Mouse (Mus musculus) heart, embryonic 13.5 days (tissue): ENCODE measurements around the gene Fmnl2. TPM values are rescaled to one million over a fixed set of nuclear protein-coding genes. Genes with fewer than 3 reads are reported as not detected.
A peak's percentile ranks its signal among the peaks of the same experiment; 100 is the strongest.

ENCODE experiments used
- ATAC-seq: fragments of 200-750 bp; cut with Nextera tagmentation; 2 replicates; pipeline ENCODE4 v1.8.0; 2017; ENCODE audit warnings: moderate TSS enrichment; ENCODE audit not compliant: insufficient number of reproducible peaks, low FRiP score, low TSS enrichment; ENCODE audit errors: extremely low read depth
- H3K27ac ChIP-seq: fragments of 300-500 bp; sonication (generic); replicated peaks from 2 replicates; pipeline ENCODE4 v1.5.1; 2015; ENCODE audit warnings: moderate library complexity, mild to moderate bottlenecking, inconsistent platforms
- H3K27me3 ChIP-seq: fragments of 300-500 bp; sonication (generic); replicated peaks from 2 replicates; pipeline ENCODE4 v1.6.1; 2015; ENCODE audit warnings: mild to moderate bottlenecking, inconsistent platforms
- H3K36me3 ChIP-seq: fragments of 300-500 bp; sonication (generic); 2 replicates; pipeline ENCODE4 v1.6.1; 2015; ENCODE audit warnings: mild to moderate bottlenecking, inconsistent platforms
- H3K4me1 ChIP-seq: fragments of 300-500 bp; sonication (generic); 2 replicates; pipeline ENCODE4 v1.6.1; 2015; ENCODE audit warnings: inconsistent platforms
- H3K4me2 ChIP-seq: fragments of 300-500 bp; sonication (generic); 2 replicates; pipeline ENCODE4 v1.6.1; 2015; ENCODE audit warnings: inconsistent platforms, mild to moderate bottlenecking, moderate library complexity
- H3K4me3 ChIP-seq: fragments of 300-500 bp; sonication (generic); 2 replicates; pipeline ENCODE4 v1.5.1; 2015; ENCODE audit warnings: moderate library complexity, mild to moderate bottlenecking, inconsistent platforms
- H3K9ac ChIP-seq: fragments of 300-500 bp; sonication (generic); 2 replicates; pipeline ENCODE4 v1.6.1; 2015; ENCODE audit warnings: inconsistent platforms, mild to moderate bottlenecking, moderate library complexity
- H3K9me3 ChIP-seq: fragments of 300-500 bp; sonication (generic); 2 replicates; pipeline ENCODE4 v1.6.1; 2016; ENCODE audit warnings: inconsistent platforms
- WGBS: fragments of 180-500 bp; shearing (Covaris S2); methylation state at CpG from one replicate; pipeline ENCODE4 v1.1.7; 2015; ENCODE audit warnings: mixed read lengths; 5-methylcytosine and 5-hydroxymethylcytosine counted together
- polyA plus RNA-seq: library from polyadenylated mRNA; unstranded; fragments of >200 nt; fragmentation: Nextera tagmentation; extraction: Ambion mirVana; gene quantifications from 2 replicates; pipeline ENCODE4 v1.2.1, GENCODE M21; 2015

Fmnl2 gene
- polyA plus RNA-seq, 1 experiment from 2014 or later, result 1.2 TPM

DNA sequence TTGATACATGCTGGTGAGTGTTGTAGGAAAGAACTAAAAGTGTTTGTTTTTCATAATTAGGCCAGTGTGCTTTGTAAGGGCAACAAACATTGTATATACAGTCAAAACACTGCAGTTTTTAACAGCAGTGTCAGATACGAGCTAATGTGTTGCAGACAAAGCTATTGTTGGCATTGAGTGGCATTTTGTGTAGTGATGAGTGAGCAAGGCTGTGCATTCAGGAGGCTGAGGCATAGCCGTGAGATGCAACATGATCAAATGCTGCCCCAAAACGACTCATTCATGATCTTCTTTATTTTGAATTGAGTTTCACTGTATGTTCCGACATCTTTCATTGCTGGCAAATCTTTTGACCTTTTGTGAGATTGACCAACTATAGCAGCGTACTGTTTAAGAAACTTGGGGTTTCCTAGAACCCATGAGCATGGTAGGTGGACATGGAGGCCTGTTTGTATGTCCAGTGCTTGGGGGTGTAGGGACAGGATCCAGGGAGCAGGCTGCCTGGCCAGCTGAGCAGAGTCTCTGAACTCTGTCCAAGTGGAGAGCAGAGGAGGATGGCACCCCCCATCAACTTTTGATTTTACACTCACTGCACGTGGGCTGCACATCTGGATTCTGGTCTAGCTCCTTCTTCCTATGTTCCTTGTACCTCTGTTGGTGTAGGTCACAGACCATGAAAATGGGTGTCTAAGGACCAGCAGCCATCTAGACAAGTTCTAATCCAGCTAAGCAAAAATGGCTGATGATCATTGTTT, 120.4 kb downstream of the Fmnl2 start:
- Histone ChIP-seq H3K27me3 (no peaks in the 10 kb centered on the region), H3K27ac (no peak overlapping the region), H3K4me3 (no peak overlapping the region), H3K4me2 (no peak overlapping the region), H3K4me1 (peaks cover 28% of the 10 kb centered on the region), H3K36me3 (no peaks in the 10 kb centered on the region), H3K9me3 (no peaks in the 10 kb centered on the region), H3K9ac (no peak overlapping the region)
- ATAC-seq, result no peak
- 78% methylated on average over 6 of the region's 6 CpGs for WGBS

GRCm38 (mm10) chr2:52978796-52979195, 121.1 kb downstream of the Fmnl2 start:
- WGBS, result 80% methylated on average over 2 of the region's 2 CpGs

GRCm38 (mm10) chr2:52979280-52979763, 121.7 kb downstream of the Fmnl2 start:
- WGBS, result 47% methylated on average over 4 of the region's 4 CpGs

More at GRCm38 (mm10) chr2:52978796-52979195, 121.1 kb downstream of the Fmnl2 start:
- no peak overlapping the region for H3K27ac ChIP-seq
- H3K27me3 ChIP-seq, result no peaks in the 10 kb centered on the region
- H3K9ac ChIP-seq, result no peak overlapping the region
- H3K9me3 ChIP-seq, result no peaks in the 10 kb centered on the region
- H3K4me1 ChIP-seq, result peaks cover 28% of the 10 kb centered on the region
- H3K4me2 ChIP-seq, result no peak overlapping the region
- no peak for ATAC-seq
- H3K4me3 ChIP-seq, result no peak overlapping the region
- no peaks in the 10 kb centered on the region for H3K36me3 ChIP-seq

DNA sequence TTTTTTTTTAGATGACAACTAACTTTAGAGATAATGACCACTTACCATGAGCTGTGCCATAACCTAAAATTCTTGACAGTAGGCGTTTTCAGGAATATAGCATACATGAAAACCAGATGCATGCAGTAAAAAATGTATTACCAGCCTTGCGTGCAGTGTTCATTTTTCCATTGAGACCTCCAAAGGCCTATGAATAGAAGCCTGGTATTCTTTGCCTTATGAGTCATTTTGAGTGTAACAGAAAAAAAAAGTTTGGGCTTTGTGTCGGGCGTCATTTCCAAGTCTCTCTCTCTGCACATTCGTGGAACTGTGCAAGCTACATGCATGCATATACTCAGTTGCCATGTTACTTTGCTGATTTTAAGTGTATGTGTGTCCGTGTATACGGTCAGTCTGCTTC, 123.5 kb downstream of the Fmnl2 start:
- H3K27me3 ChIP-seq, result no peaks in the 10 kb centered on the region
- H3K9ac ChIP-seq, result no peak overlapping the region
- H3K36me3 ChIP-seq, result no peaks in the 10 kb centered on the region
- no peak for ATAC-seq
- H3K27ac ChIP-seq, result no peak overlapping the region
- WGBS, result 71% methylated on average over 7 of the region's 7 CpGs
- peaks cover 42% of the 10 kb centered on the region for H3K4me1 ChIP-seq
- no peak overlapping the region for H3K4me2 ChIP-seq
- no peaks in the 10 kb centered on the region for H3K9me3 ChIP-seq
- H3K4me3 ChIP-seq, result no peak overlapping the region

More at GRCm38 (mm10) chr2:52979280-52979763, 121.7 kb downstream of the Fmnl2 start:
- H3K27ac ChIP-seq, result 0 out of 2 replicates have a peak overlapping the region, but pooled peaks have one; percentile 21
- no peak overlapping the region for H3K9ac ChIP-seq
- no peak overlapping the region for H3K4me3 ChIP-seq
- H3K9me3 ChIP-seq, result no peaks in the 10 kb centered on the region
- H3K27me3 ChIP-seq, result no peaks in the 10 kb centered on the region
- no peak for ATAC-seq
- H3K4me1 ChIP-seq, result peaks cover 28% of the 10 kb centered on the region
- H3K4me2 ChIP-seq, result no peak overlapping the region
- H3K36me3 ChIP-seq, result no peaks in the 10 kb centered on the region

DNA sequence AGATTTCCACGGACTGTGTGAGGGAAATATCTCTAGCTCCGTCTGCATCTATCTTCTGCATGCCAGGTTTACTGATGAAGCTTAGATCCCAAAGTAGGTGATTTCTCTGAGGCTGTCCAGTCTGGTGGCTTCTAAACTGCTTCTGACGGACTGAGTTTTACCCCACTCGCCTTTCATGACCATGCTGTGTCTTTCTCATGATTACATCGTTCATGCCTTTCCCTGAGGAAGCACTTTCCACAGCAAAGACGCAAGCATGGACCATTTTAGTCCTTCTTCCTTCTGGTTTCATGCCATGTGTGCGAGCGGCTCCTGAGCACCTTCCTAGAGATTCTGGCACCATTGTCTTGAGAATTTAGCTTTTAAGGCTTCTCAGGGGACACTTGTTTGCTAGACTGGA, 123.9 kb downstream of the Fmnl2 start:
- Histone ChIP-seq H3K4me1 (peaks cover 42% of the 10 kb centered on the region), H3K9ac (no peak overlapping the region), H3K27ac (no peak overlapping the region), H3K36me3 (no peaks in the 10 kb centered on the region), H3K27me3 (no peaks in the 10 kb centered on the region), H3K9me3 (no peaks in the 10 kb centered on the region), H3K4me3 (no peak overlapping the region), H3K4me2 (no peak overlapping the region)
- ATAC-seq, result no peak
- 80% methylated on average over 8 of the region's 8 CpGs for WGBS

GRCm38 (mm10) chr2:52982502-52982901, 124.8 kb downstream of the Fmnl2 start:
- no peaks in the 10 kb centered on the region for H3K36me3 ChIP-seq
- H3K27ac ChIP-seq, result no peak overlapping the region
- no peak overlapping the region for H3K4me3 ChIP-seq
- no peak for ATAC-seq
- WGBS, result 65% methylated on average over 3 of the region's 3 CpGs
- H3K9ac ChIP-seq, result no peak overlapping the region
- H3K4me2 ChIP-seq, result no peak overlapping the region
- H3K27me3 ChIP-seq, result no peaks in the 10 kb centered on the region
- peaks cover 42% of the 10 kb centered on the region for H3K4me1 ChIP-seq
- no peaks in the 10 kb centered on the region for H3K9me3 ChIP-seq

DNA sequence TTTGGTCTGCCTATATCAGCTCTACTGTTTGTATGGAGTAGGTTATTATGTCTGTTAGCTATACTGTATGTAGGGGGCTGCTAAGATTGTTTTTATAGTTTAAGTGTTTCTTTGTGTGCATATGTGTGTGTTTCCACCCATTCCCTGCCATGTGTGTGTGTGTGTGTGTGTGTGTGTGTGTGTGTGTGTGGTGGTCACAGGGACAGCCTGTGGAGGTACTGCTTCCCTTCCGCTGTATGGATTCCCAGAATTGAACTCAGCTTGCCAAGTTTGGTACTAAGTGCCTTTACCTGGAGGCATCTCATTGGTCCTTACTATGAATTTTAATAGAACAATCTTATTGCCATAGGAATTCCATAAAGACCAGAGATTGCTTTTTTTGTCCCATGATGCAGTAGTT, 126.9 kb downstream of the Fmnl2 start:
- WGBS, result 85% methylated on average over 1 of the region's 1 CpGs
- ATAC-seq, result no peak
- Histone ChIP-seq H3K4me1 (peaks cover 37% of the 10 kb centered on the region), H3K9ac (no peak overlapping the region), H3K36me3 (no peaks in the 10 kb centered on the region), H3K27ac (0 out of 2 replicates have a peak overlapping the region, but pooled peaks have one; percentile 21), H3K27me3 (no peaks in the 10 kb centered on the region), H3K4me2 (no peak overlapping the region), H3K4me3 (no peak overlapping the region), H3K9me3 (no peaks in the 10 kb centered on the region)

GRCm38 (mm10) chr2:52985167-52985566, 127.5 kb downstream of the Fmnl2 start:
- Histone ChIP-seq H3K4me2 (no peak overlapping the region), H3K36me3 (no peaks in the 10 kb centered on the region), H3K9me3 (no peaks in the 10 kb centered on the region), H3K4me1 (peaks cover 30% of the 10 kb centered on the region), H3K27me3 (no peaks in the 10 kb centered on the region), H3K27ac (peak overlapping the region; percentile 21; the same call in 1 of the 2 replicates), H3K4me3 (no peak overlapping the region), H3K9ac (no peak overlapping the region)
- no peak for ATAC-seq
- 48% methylated on average over 4 of the region's 4 CpGs for WGBS

DNA sequence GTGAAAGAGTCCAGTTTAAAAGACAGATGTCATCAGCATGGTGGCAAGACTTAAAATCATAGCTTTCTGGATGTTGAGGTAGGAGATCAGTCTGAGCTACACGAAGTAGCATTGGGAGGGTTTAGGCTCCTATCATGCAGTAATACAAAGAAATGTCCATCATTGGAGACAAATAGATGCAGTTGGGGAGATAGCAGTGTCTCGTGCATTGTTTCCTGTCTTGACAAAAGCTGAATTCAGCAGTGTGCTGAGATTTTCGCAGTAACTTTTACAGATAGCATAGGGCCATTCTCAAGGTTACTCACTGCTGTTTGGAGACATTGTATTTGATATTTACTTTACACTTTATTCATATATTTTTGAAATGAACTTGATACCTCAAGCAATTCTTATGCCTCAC, 128.7 kb downstream of the Fmnl2 start:
- Histone ChIP-seq H3K27me3 (no peaks in the 10 kb centered on the region), H3K4me1 (peaks cover 27% of the 10 kb centered on the region), H3K4me2 (no peak overlapping the region), H3K27ac (no peak overlapping the region), H3K36me3 (no peaks in the 10 kb centered on the region), H3K4me3 (no peak overlapping the region), H3K9ac (no peak overlapping the region), H3K9me3 (no peaks in the 10 kb centered on the region)
- no peak for ATAC-seq
- WGBS, result 62% methylated on average over 3 of the region's 3 CpGs

DNA sequence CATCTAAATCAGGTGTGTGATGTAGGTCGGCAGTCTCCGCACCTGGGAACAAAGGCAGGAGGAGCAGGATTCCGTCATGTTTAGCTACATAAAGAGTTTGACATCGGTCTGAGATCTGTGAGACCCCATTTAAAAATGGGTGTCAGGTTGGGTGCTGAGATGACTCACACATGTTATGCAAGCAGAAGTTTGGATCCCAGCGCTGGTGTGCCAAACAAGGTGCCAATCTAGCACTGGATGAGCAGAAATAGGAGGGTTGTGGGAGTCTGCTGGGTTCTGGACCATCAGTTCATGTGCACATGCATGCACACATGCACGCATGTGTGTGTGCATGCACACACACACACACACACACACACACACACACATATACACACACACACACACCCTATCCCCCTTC, 129.4 kb downstream of the Fmnl2 start:
- 86% methylated on average over 6 of the region's 6 CpGs for WGBS

GRCm38 (mm10) chr2:52987637-52988295, 130.1 kb downstream of the Fmnl2 start:
- no peaks in the 10 kb centered on the region for H3K36me3 ChIP-seq
- H3K9me3 ChIP-seq, result no peaks in the 10 kb centered on the region
- no peaks in the 10 kb centered on the region for H3K27me3 ChIP-seq
- peak overlapping the region; percentile 24 for H3K4me2 ChIP-seq
- no peak overlapping the region for H3K4me3 ChIP-seq
- H3K9ac ChIP-seq, result no peak overlapping the region
- WGBS, result 60% methylated on average over 11 of the region's 11 CpGs
- peaks cover 32% of the 10 kb centered on the region for H3K4me1 ChIP-seq
- peak overlapping the region; percentile 54 for H3K27ac ChIP-seq
- ATAC-seq, result no peak

More for the DNA sequence above, 129.4 kb downstream of the Fmnl2 start:
- Histone ChIP-seq H3K27me3 (no peaks in the 10 kb centered on the region), H3K36me3 (no peaks in the 10 kb centered on the region), H3K4me3 (no peak overlapping the region), H3K9ac (no peak overlapping the region), H3K9me3 (no peaks in the 10 kb centered on the region), H3K4me1 (peaks cover 32% of the 10 kb centered on the region), H3K4me2 (no peak overlapping the region), H3K27ac (no peak overlapping the region)
- no peak for ATAC-seq
